Mouse (Mus musculus) c-Kit-negative CD71-positive TER-119-positive erythroid progenitor cells, embryonic 14.5 days (primary cell): ENCODE data around the gene Rab3il1.

Experiments
- DNase-seq: peaks from one replicate; pipeline ENCODE4 v3.0.0-alpha.2; 2013; ENCODE audit warnings: low read depth, low spot score

Gene Rab3il1

DNA sequence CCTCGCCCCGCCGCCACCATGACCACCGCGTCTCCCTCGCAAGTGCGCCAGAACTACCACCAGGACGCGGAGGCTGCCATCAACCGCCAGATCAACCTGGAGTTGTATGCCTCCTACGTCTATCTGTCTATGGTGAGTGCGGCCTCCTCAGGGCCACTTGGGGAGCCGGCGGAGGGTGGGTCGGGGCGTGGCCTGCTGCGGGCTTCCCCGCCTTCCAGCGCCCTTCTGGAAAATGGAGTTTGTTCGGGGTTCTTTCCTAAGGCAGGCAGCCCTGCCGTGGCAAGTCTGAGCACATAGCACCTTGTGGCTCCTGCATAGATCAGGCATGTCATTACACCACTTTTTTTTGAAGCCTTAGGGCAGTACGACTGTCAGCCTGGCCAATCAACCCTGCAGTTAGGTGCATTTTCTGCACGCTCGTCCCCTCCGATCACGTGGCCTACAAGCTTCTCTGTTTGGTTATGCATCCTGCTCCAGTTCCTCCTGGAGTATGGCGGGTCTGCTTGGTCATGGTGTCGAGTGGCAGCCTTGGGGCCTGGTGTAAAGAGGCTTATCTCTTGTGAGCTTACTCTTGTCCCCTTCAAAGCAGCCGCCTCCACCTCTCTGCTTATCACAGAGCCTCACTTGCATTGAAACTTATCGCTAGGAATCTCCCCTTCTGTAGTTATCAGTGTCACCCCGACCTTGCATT lies 18.5 kb upstream of the Rab3il1 start:
- peak; percentile 65 for DNase-seq

DNA sequence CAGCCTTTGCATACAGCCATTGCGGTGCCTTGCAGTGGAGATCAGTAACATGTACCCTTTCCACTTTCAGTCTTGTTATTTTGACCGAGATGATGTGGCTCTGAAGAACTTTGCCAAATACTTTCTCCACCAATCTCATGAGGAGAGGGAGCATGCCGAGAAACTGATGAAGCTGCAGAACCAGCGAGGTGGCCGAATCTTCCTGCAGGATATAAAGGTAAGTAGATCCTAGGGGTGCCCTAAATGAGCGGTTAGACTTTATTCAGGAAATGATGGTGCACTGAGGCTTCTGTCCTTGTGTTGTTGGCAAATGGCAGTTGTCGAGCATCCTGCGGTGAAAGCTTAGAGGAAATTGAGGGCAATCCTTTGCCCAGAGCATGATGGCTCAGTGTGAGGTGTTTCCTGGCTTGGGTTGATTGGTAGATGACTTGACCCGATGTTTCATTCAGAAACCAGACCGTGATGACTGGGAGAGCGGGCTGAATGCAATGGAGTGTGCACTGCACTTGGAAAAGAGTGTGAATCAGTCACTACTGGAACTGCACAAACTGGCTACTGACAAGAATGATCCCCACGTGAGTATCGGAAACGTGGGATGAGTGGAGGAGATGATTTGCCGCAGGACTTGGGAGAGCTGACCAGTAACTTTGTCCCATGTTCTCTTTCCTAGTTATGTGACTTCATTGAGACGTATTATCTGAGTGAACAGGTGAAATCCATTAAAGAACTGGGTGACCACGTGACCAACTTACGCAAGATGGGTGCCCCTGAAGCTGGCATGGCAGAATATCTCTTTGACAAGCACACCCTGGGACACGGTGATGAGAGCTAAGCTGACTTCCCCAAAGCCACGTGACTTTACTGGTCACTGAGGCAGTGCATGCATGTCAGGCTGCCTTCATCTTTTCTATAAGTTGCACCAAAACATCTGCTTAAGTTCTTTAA lies 17.1 kb upstream of the Rab3il1 start:
- no peak for DNase-seq

DNA sequence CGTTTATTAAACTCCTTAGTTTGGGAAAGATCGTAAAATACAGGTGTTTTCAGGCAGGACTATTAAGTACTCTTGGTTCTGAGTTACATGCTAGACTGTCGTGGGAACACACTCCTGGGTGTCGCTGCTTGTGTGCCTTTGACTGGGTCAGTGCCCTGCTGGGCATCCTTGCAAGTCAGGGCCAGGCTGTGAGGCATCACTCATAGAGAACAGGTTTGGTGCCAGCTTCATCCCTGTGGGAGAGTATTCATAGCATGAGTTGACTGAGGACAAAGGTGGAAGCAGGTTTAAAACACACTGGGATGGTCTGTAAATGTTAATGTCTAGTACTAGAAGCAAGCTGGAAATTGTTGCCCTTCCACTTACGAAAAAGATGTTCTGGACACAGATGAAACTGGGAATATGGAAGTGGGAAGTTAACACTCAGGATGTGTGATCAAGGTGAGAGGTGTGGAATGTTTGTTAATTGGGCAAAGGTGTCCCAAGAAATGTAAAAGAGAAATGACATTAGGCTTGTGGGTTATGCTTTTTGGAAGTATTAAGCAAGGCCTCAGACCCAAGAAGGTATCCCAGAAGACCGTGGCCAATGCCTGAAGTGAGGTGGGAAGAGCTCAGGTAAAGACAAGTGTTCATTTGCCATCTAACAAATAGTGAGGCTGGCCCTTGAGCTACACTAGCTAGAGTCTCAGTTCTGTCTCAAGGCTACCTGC lies 16.1 kb upstream of the Rab3il1 start:
- no peak for DNase-seq

DNA sequence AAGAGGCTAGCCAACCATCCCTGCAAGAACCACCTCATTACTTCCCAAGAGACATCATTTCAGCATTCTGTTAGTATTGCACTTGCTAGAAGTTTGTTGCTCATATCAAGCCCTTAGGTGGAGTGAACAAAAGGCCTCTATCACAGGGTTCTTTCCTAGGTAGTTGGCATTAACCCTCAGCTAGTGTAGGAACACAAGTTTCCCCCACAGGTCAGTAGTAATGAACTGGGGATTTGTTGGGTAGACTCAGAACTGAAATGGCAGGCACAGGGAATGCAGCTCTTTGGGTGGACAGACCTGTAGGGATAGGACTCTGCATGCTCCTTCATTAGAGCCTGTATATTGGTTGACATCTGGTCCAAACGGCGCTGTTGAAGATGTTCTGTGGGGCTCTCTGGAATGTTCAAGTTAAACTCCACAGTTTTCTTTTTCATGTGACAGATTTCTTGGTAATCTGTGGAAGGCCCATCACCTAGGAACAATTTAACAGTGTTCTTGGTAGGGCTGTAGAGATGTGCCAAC lies 15.5 kb upstream of the Rab3il1 start:
- no peak for DNase-seq

DNA sequence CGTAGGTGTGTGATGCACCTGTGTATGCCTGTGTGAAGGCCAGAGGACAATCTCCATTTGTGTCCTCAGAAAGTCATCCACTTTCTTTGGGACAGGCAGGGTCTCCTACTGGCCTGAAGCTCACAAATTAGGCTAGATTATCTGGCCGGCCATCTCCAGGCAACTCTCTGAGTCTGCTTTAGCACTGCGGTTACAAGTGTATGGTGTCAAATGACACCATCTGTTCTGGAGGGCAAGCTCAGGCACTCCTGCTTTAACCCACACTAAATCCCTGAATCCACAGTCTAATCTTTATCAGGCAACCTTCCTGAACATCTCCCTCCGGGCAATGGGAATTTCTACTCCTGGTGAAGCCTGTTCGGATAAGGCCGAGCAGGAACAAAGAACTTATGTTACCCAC lies 14.3 kb upstream of the Rab3il1 start:
- no peak for DNase-seq

DNA sequence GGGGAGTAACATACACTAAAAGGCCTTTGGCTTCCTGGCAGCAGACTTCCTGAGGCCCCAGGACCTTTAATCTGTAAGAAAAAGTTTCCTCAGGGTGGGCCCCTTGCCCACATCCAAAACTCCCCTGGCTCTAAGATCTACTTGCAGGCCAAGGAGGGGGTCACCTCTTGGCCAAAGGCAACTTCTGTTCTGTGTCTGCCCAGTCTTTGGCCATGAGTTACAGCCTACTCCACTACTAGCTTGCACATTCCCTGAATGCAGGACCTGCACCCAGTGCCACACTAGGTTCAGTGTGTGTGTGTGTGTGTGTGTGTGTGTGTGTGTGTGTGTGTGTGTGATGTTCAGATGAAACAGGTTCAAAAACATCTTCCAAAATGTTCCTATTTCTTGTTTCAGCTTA lies 13.9 kb upstream of the Rab3il1 start:
- DNase-seq, result no peak

DNA sequence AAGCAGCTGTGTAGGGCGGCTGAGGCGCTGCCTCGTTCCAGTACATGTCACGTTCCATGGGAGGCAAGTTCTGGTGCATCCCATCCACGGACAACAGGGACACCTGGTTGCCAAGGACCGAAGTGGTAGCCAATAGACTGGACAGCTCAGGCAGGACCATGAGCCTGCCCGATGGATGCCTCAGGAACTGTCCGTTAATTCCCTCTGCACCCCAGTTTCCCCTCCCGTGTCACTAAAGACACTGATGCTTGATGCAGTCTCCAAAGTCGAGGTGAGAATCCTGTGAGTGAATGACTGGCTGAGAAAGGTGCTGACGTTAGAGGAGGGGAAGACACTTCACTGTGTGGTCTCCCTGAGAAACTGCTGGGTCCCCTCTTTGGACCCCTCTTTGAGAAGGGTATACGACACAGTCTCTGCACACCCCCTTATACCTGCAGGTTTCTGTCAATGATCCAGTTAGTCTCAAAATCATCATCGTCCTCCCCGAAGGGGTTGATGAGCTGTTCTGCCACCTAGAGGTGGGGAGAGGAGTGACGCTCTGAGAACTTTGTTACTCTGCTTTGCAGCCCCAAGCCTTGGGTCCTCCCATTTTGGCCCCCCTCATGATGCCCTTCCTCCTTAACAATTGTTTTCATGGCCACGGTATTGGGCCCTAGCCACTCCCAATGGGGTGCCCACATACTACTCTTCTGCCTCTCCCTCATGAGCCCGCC lies 12.1 kb upstream of the Rab3il1 start:
- DNase-seq, result no peak

DNA sequence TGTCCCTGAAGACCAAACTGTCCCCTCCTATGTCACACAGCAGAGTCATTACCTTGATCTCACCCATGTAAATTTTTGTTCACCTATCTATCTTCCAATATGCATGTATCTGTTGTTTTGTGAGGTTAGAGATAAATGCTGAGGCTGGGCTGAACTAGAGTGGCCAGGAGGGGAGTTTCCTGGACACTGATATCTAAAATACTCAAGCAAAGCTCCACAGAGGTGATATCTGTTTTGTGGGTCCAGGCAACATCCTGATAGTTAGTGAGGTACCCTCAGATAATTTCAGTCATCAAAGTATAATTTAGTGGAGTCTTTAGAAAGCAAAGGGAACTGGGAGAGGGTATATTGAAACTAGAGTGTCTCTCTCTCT lies 11.6 kb upstream of the Rab3il1 start:
- no peak for DNase-seq

DNA sequence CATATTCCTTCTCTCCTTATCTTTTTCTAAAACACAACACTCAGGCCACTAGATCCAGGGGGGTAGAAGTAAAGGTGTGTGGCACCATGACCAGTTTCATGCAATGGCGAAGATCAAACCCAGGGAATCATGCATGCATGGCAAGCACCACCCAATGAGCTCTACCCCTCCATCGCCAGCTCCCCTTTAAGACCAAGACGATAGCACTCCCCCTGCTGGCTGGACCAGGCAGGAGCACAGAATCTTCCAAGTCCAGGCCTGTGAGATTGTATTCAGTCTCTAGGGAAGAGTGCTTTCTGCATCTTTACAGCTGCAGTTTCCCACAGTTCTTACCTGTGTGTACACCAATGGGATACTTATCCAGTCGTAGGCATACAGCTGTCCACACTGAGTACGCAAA lies 10.2 kb upstream of the Rab3il1 start:
- DNase-seq, result peak; percentile 76

DNA sequence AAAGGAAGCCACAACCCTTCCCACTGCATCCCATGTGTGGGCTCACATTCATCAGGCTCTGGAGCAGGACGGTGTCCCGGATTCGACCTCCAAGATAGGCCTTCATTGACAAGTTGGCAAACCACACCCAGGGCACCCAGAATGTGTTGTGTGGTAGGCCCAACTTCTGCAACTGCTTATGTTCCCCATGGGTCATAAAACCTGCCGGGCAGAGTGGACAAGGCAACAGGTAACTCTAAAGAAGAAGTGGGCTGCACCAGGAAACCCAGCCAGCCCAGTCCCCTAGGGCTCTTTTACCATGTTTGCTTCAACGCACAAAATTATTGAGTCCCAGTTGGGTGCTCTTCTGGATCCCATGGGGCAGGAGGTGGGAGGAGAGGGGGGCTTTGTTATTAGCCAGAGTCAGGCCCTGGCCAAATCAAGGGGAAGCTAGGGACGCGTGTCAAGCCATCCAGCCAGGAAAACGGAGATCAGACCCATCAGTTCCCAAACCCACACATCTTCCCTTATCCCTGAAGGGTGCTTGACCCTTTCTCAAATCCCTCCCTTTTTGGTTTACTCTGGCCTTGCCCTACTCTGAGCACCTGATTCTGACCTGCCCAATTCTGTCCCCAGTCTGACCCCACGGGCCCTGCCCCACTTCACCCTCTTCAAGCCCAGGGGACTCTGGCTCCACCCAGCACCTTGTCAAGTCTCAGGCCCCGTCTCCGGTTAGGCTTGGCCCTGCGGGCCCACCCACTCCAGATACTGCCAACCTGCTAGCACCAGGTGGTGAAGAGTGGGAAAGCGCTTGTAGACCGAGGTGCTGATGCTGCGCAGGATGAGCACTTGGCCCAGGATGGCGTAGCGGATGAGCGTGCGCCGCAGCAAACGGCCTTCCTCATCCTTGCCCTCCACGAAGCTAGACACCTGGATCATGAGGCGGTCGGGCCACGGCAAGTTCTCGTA lies 9.2 kb upstream of the Rab3il1 start:
- no peak for DNase-seq

DNA sequence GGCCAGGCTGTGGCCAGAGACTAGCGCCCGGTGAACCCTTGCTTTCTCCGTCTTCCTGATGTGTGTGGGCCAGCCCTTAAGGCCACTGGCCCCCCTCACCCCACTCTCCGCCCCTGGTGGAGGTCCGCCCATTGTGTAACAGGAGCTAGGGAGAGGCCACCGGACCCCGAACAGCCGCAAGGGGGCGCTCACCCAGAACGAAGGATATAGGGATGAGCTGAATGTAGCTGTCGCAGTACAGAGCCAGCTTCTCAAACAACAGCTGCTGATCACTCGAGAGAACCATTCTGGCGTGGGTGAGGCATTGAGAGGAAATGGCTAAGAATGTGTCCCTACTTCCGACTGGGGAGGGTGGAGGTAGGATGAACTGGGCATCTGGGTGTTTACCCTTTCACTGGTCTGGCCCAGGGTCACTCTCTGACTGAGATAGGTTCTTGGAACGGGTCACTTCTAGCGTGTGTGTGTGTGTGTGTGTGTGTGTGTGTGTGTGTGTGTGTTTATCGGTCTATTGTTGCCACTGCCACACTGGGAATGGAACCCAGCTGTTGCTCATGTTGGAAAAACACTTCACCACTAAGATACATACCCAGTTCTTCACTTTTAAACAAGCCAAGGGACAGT lies 8.3 kb upstream of the Rab3il1 start:
- DNase-seq, result peak; percentile 65

DNA sequence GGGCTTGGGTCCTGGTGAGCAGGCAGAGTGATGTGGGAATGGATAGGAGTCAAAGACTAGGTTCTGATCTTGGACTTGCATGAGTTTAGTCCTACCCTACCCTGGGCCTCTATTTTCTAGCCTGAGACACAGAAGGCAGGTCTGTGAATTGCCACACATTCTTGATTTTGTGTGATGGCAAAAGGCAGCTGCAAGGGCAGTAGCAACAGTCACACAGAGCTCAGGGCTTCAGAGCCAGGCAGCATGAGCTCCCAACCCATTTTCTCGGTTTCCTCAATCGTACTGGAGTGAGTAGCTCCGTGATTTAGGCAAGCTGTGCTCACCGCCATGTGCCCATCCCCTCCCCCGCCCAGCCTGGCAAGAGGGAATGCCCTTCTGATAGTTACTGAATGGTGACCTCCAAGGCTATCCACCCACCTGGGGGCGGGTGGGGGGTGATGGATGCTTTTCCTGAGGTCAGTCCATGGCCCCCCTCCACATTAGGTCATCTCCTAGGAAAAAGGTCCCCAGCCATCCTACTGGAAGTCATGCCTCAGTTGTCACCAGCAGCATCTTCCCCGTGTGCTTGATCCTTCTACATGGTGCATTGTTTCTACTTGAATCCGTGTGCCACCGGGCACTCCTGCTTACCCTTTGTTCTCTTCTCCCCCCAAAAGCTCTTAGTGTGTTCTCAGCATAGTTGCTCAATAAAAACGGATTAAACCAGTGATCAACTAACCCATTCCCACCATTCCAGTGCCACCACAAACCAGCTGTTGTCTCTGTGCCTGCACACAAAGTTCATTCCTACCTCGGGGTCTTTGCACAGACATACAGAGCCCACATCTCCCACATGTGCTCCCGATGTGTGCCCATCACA lies 4.0 kb upstream of the Rab3il1 start:
- no peak for DNase-seq

DNA sequence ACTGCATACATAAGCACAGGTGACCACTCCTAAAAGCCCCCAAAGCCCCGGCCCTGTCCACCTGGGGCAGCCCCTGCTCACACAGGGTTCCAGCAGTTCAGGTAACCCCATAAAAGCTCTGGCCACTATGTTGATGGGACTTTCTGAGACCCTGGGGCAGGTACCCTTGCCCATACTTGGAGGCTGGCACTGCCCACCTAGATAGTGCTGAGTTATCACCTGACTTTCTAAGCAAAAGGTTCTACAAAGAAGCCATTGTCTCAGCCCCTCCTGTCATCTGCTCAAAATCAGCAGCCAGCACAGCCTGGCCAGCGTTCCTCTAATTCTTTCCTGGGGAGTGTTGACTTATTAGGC lies 3.4 kb upstream of the Rab3il1 start:
- DNase-seq, result no peak

DNA sequence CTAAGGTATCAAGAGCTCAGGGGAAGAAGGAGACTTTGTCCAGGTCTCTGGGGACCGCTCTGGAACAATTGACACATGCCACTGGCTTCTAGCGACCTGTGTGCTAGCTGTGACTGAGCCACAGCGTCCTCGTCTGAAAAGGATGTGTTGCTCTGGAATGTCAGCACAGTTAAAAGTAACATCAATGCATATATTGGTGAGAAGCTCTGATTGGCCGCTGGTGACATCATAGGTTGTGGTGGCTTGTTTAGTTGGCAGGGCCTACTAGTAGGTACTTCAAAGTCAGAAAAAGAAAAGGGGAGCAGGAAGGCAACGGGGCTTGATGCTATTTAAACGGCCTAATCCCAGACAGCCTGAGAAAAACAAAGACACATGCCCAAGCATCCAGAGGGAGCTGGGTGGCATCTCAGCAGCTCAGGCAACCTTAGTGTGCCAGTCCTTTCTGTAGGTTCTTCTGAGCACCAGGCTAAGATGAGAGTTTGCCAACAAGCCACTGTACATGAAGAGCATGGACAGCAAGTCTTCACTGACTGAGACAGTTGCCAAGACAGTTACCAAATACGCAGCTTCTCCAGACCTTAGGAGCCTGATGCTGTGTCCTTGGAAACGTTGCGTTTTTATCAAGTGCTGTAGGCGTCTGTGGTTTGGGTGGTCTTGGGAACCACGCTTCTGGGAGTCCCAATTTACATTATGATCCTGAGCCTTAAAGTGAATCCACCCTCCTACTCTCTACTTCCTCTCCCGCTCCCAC lies 2.6 kb upstream of the Rab3il1 start:
- DNase-seq, result no peak

DNA sequence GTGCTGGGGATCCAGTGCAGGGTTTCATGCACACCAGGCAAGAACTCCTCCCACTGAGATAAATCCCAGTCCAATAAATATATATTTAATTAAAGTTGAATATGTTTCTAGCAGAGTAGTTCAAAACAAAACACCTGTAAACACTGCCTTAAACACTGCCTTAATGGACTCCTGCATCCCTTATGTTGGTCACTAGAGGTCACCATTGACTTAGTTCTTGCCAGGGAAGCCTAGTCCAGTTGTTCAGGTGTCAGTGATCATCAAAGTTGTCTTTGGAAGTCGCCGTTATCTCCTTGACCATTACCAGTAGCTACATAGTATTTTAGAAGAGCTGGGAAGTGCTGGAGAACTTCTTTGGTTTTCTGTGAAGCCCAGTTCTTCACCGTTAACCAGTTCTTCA lies 1.1 kb upstream of the Rab3il1 start:
- DNase-seq, result peak; percentile 66

DNA sequence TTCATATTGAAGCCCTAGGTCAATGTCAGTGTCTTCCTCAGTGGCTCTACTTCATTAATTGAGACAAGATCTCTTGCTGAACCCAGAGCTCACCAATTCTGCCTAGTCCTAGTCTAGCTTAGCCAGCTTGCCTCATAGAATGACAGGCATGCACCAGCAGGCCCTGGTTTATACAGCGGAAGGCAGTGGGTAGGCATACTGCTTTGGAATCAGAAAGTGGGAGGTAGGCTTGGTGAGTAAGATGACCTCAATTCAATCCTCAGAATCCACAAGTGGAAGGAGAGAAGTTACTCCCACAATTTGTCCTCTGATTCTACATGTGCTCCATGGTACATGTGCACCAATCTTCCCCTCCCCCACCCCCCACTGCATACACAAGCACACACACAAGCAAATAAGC lies 2.2 kb downstream of the Rab3il1 start:
- no peak for DNase-seq

DNA sequence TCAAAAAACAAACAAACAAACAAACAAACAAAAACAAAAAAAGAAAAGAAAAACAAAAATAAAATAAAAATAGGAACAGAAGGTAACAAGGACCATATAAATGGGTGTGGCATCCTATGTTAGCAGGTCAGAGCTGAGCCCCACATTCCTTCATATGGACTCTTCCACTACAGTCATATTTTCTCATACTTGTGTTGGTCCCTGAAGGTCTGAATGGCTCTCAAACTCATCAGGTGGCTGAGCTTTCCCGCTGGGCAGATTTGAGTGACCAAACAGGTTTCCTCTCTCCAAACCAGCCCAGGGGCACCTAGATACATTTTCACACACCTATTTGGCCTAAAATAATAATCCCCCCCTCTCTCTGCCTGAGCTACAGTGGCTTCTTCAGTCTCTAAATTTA lies 9.9 kb downstream of the Rab3il1 start:
- no peak for DNase-seq

DNA sequence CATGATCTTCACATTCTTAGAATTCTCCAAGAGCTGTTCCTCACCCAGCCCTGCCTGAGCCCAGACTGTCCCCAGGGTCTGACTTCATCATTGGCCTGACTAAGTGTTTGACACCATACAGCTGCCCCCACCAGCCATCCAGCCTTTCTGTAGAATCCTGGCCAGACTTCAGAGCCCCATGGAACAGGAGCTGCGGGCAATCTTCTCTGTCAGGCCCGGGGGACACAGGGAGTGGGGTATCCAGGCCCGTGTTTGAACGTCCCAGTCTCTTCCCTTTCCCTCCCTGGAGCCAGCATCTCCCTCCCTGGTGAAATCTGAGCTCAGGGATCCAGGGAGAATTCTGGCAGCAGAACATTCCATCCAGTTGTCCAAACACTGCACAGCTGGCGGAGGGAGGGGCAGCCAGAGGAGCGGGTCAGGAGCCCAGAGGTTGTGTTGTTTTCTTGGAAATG lies 11.4 kb downstream of the Rab3il1 start:
- DNase-seq, result no peak
